Mouse (Mus musculus): ENCODE results near the gene Zfp93. TPM values are rescaled to one million over a fixed set of nuclear protein-coding genes. Genes with fewer than 3 reads are reported as not detected.

Zfp93 gene
- polyA plus RNA-seq, 2 experiments: 0.58 to 0.75 TPM

GRCm38 (mm10) chr7:24259306-24259999, 10.8 kb upstream of the Zfp93 start:
- H3K9me3 ChIP-seq (ENCODE audit: control insufficient read depth, low read length): no peaks in the 10 kb centered on the region
- DNase-seq (ENCODE audit: low read depth in 3 of 3, low spot score in 3 of 3) (no peak), ATAC-seq (ENCODE audit: insufficient read depth) (no peak)
- H3K4me1 ChIP-seq (replicated peaks; ENCODE audit: control insufficient read depth in 2 of 2, insufficient read depth in 2 of 2, low read length in 1 of 2): no peaks in the 10 kb centered on the region
- no peaks in the 10 kb centered on the region for H3K27me3 ChIP-seq (ENCODE audit: control insufficient read depth, insufficient read depth, low read length)
- no peak overlapping the region for H3K4me2 ChIP-seq (ENCODE audit: low read depth)
- H3K4me3 ChIP-seq (ENCODE audit: insufficient read depth in 1 of 2, low read depth in 2 of 2, low read length in 2 of 2): no peak overlapping the region
- 70% methylated on average over 13 of the region's 13 CpGs for WGBS (ENCODE audit: insufficient replicate concordance)
- no peak for TF ChIP-seq EP300 (IDR thresholded peaks at IDR 0.05; ENCODE audit: low read depth)
- no peak for TF ChIP-seq CTCF (IDR thresholded peaks at IDR 0.05; ENCODE audit: low read depth)
- no peak overlapping the region for H3K27ac ChIP-seq
- H3K36me3 ChIP-seq (replicated peaks; ENCODE audit: control insufficient read depth, insufficient read depth, low read depth): no peaks in the 10 kb centered on the region
- no peak overlapping the region for H3K9ac ChIP-seq (replicated peaks)

GRCm38 (mm10) chr7:24260000-24260312, 10.3 kb upstream of the Zfp93 start:
- Histone ChIP-seq H3K27ac (no peak overlapping the region), H3K4me2 (ENCODE audit: low read depth) (no peak overlapping the region), H3K4me1 (replicated peaks; ENCODE audit: control insufficient read depth in 2 of 2, insufficient read depth in 2 of 2, low read length in 1 of 2) (no peaks in the 10 kb centered on the region), H3K9me3 (ENCODE audit: control insufficient read depth, low read length) (no peaks in the 10 kb centered on the region), H3K9ac (replicated peaks) (no peak overlapping the region), H3K27me3 (ENCODE audit: control insufficient read depth, insufficient read depth, low read length) (no peaks in the 10 kb centered on the region), H3K4me3 (ENCODE audit: insufficient read depth in 1 of 2, low read depth in 2 of 2, low read length in 2 of 2) (no peak overlapping the region), H3K36me3 (replicated peaks; ENCODE audit: control insufficient read depth, insufficient read depth, low read depth) (no peaks in the 10 kb centered on the region)
- DNase-seq (ENCODE audit: low read depth in 3 of 3, low spot score in 3 of 3): no peak
- no peak for TF ChIP-seq EP300 (IDR thresholded peaks at IDR 0.05; ENCODE audit: low read depth)
- no peak for TF ChIP-seq CTCF (IDR thresholded peaks at IDR 0.05; ENCODE audit: low read depth)
- 68% methylated on average over 4 of the region's 4 CpGs for WGBS (ENCODE audit: insufficient replicate concordance)
- no peak for ATAC-seq (ENCODE audit: insufficient read depth)

- Histone ChIP-seq H3K9ac (replicated peaks) (no peak overlapping the region), H3K4me1 (replicated peaks; ENCODE audit: control insufficient read depth in 2 of 2, insufficient read depth in 2 of 2, low read length in 1 of 2) (no peaks in the 10 kb centered on the region; a peak in 1 of 4 replicates), H3K4me3 (ENCODE audit: insufficient read depth in 1 of 2, low read depth in 2 of 2, low read length in 2 of 2) (no peak overlapping the region), H3K27ac (no peak overlapping the region), H3K27me3 (ENCODE audit: control insufficient read depth, insufficient read depth, low read length) (no peaks in the 10 kb centered on the region), H3K4me2 (ENCODE audit: low read depth) (no peak overlapping the region), H3K36me3 (replicated peaks; ENCODE audit: control insufficient read depth, insufficient read depth, low read depth) (no peaks in the 10 kb centered on the region), H3K9me3 (ENCODE audit: control insufficient read depth, low read length) (no peaks in the 10 kb centered on the region)
- ATAC-seq (ENCODE audit: insufficient read depth) (no peak), DNase-seq (ENCODE audit: low read depth in 3 of 3, low spot score in 3 of 3) (no peak)
- WGBS (ENCODE audit: insufficient replicate concordance): 64% methylated on average over 24 of the region's 24 CpGs
- TF ChIP-seq EP300 (IDR thresholded peaks at IDR 0.05; ENCODE audit: low read depth) (no peak), CTCF (IDR thresholded peaks at IDR 0.05; ENCODE audit: low read depth) (no peak)
These were observed 1.8 kb upstream of the Zfp93 start for GRCm38 (mm10) chr7:24268176-24269155.

- 42% methylated on average over 3 of the region's 3 CpGs for WGBS (ENCODE audit: insufficient replicate concordance)
- no peak for TF ChIP-seq EP300 (IDR thresholded peaks at IDR 0.05; ENCODE audit: low read depth)
- TF ChIP-seq CTCF (IDR thresholded peaks at IDR 0.05; ENCODE audit: low read depth): no peak
- Histone ChIP-seq H3K27me3 (ENCODE audit: control insufficient read depth, insufficient read depth, low read length) (no peaks in the 10 kb centered on the region), H3K4me3 (ENCODE audit: insufficient read depth in 1 of 2, low read depth in 2 of 2, low read length in 2 of 2) (no peak overlapping the region), H3K9ac (replicated peaks) (no peak overlapping the region), H3K36me3 (replicated peaks; ENCODE audit: control insufficient read depth, insufficient read depth, low read depth) (no peaks in the 10 kb centered on the region), H3K4me2 (ENCODE audit: low read depth) (no peak overlapping the region), H3K9me3 (ENCODE audit: control insufficient read depth, low read length) (no peaks in the 10 kb centered on the region), H3K27ac (no peak overlapping the region), H3K4me1 (replicated peaks; ENCODE audit: control insufficient read depth in 2 of 2, insufficient read depth in 2 of 2, low read length in 1 of 2) (no peaks in the 10 kb centered on the region; a peak in 1 of 4 replicates)
- no peak for DNase-seq (ENCODE audit: low read depth in 3 of 3, low spot score in 3 of 3)
- ATAC-seq (ENCODE audit: insufficient read depth): no peak
These were observed 964 bp upstream of the Zfp93 start for GRCm38 (mm10) chr7:24269256-24269655.

Measured in liver, embryonic 14.5 days (tissue).